Mouse (Mus musculus) liver, embryonic 14.5 days (tissue): ENCODE measurements around the gene Fam222b. TPM values are rescaled to one million over a fixed set of nuclear protein-coding genes. Genes with fewer than 3 reads are reported as not detected.

ENCODE experiments used
- ATAC-seq: fragments of 200-750 bp; cut with Nextera tagmentation; 2 replicates; pipeline ENCODE4 v1.8.0; 2017; ENCODE audit warnings: moderate number of reproducible peaks, mild to moderate bottlenecking, moderate library complexity; ENCODE audit not compliant: insufficient read depth
- DNase-seq, 3 experiments: peaks; one replicate each; pipeline ENCODE4 v3.0.0-alpha.2; 2012 to 2013; ENCODE audit warnings: low read depth in 3 of 3, low spot score in 3 of 3
- H3K27ac ChIP-seq: fragments of 300-500 bp; sonication (generic); 2 replicates; pipeline ENCODE4 v1.5.1; 2014; ENCODE audit warnings: moderate library complexity, mild to moderate bottlenecking, control low read depth, inconsistent platforms
- H3K27me3 ChIP-seq: fragments of 300-500 bp; sonication (generic); 2 replicates; pipeline ENCODE4 v1.6.1; 2014; ENCODE audit warnings: mild to moderate bottlenecking, low read length, moderate library complexity; ENCODE audit not compliant: control insufficient read depth, insufficient read depth
- H3K36me3 ChIP-seq: fragments of 300-500 bp; sonication (generic); replicated peaks from 2 replicates; pipeline ENCODE4 v1.6.1; 2014; ENCODE audit warnings: low read depth; ENCODE audit not compliant: control insufficient read depth, insufficient read depth
- H3K4me1 ChIP-seq, 2 experiments: fragments of 200-500 bp in 1 of 2; fragments of 300-500 bp in 1 of 2; sonication (generic) in 1 of 2; replicated peaks; 2 replicates each; pipeline ENCODE4 v1.6.1; 2012 to 2014; ENCODE audit warnings: antibody characterized with exemption in 1 of 2, inconsistent platforms in 1 of 2, low read length in 1 of 2; ENCODE audit not compliant: control insufficient read depth in 2 of 2, insufficient read depth in 2 of 2
- H3K4me2 ChIP-seq: fragments of 300-500 bp; sonication (generic); 2 replicates; pipeline ENCODE4 v1.6.1; 2014; ENCODE audit warnings: low read depth, mild to moderate bottlenecking, control low read depth, moderate library complexity
- H3K4me3 ChIP-seq, 2 experiments: fragments of 200-500 bp in 1 of 2; fragments of 300-500 bp in 1 of 2; sonication (generic) in 1 of 2; 2 replicates each; pipeline ENCODE4 v1.5.1; 2012 to 2014; ENCODE audit warnings: low read depth in 2 of 2, low read length in 2 of 2, mild to moderate bottlenecking in 2 of 2, control low read depth in 1 of 2, inconsistent platforms in 1 of 2, moderate library complexity in 1 of 2; ENCODE audit not compliant: insufficient read depth in 1 of 2
- H3K9ac ChIP-seq: fragments of 300-500 bp; sonication (generic); replicated peaks from 2 replicates; pipeline ENCODE4 v1.6.1; 2014; ENCODE audit warnings: mild to moderate bottlenecking, control low read depth, moderate library complexity
- H3K9me3 ChIP-seq: fragments of 300-500 bp; sonication (generic); 2 replicates; pipeline ENCODE4 v1.6.1; 2016; ENCODE audit warnings: low read length, mixed read lengths; ENCODE audit not compliant: control insufficient read depth
- CTCF ChIP-seq: IDR thresholded peaks from 2 replicates; pipeline ENCODE4 v1.5.1; 2016; ENCODE audit warnings: antibody characterized with exemption, low read depth, control low read depth
- EP300 ChIP-seq: IDR thresholded peaks from 2 replicates; pipeline ENCODE4 v1.6.1; 2016; ENCODE audit warnings: antibody characterized with exemption, low read depth
- WGBS: fragments of 180-500 bp; shearing (Covaris S2); extraction: QIAGEN DNeasy Blood & Tissue Kit; methylation state at CpG from one replicate; pipeline ENCODE4 v1.1.7; 2014; ENCODE audit not compliant: insufficient replicate concordance; 5-methylcytosine and 5-hydroxymethylcytosine counted together
- polyA plus RNA-seq, 2 experiments: library from polyadenylated mRNA; depleted of rRNA in 1 of 2; stranded (reverse) in 1 of 2; unstranded in 1 of 2; fragments of >200 nt; fragmentation: Nextera tagmentation in 1 of 2; extraction: Ambion mirVana in 1 of 2; gene quantifications; 2 replicates each; pipeline versions ENCODE4 v1.2.1 to v1.2.3; 2012 to 2014

Fam222b gene
- polyA plus RNA-seq, 2 experiments = 2.5 to 3.8 TPM

- DNase-seq = no peak
- 55% methylated on average over 4 of the region's 4 CpGs for WGBS
Measured at GRCm38 (mm10) chr11:78161968-78162367, 67.5 kb downstream of the Fam222b start.

GRCm38 (mm10) chr11:78162504-78162903 lies 68.0 kb downstream of the Fam222b start:
- H3K9ac ChIP-seq = no peak overlapping the region; the same call in 1 of the 2 replicates
- ATAC-seq = no peak
- WGBS = 77% methylated on average over 6 of the region's 6 CpGs
- no peak overlapping the region for H3K4me3 ChIP-seq
- no peak for TF ChIP-seq EP300
- TF ChIP-seq CTCF = no peak
- H3K4me2 ChIP-seq = peak overlapping the region; percentile 98
- H3K27me3 ChIP-seq = no peaks in the 10 kb centered on the region
- H3K4me1 ChIP-seq = peaks cover 22 to 23% of the 10 kb centered on the region in 2 experiments
- H3K36me3 ChIP-seq = peaks cover 36% of the 10 kb centered on the region
- H3K27ac ChIP-seq = no peak overlapping the region
- no peaks in the 10 kb centered on the region for H3K9me3 ChIP-seq
- DNase-seq = no peak

More at GRCm38 (mm10) chr11:78161968-78162367, 67.5 kb downstream of the Fam222b start:
- no peak for ATAC-seq
- TF ChIP-seq CTCF (no peak), EP300 (no peak)
- Histone ChIP-seq H3K27ac (no peak overlapping the region; the same call in 1 of the 2 replicates), H3K27me3 (no peaks in the 10 kb centered on the region), H3K9me3 (no peaks in the 10 kb centered on the region), H3K4me2 (peak overlapping the region; percentile 98; the same call in 1 of the 2 replicates), H3K9ac (no peak overlapping the region), H3K4me3 (no peak overlapping the region), H3K36me3 (peaks cover 36% of the 10 kb centered on the region), H3K4me1 (peaks cover 20 to 22% of the 10 kb centered on the region in 2 experiments)

GRCm38 (mm10) chr11:78163045-78163444 lies 68.6 kb downstream of the Fam222b start:
- H3K27me3 ChIP-seq = no peaks in the 10 kb centered on the region
- DNase-seq (no peak), ATAC-seq (no peak)
- H3K9ac ChIP-seq = peak overlapping the region; percentile 95
- TF ChIP-seq CTCF (no peak), EP300 (no peak)
- peak overlapping the region; percentile 85 to 93 for H3K4me3 ChIP-seq
- H3K36me3 ChIP-seq = peaks cover 33% of the 10 kb centered on the region
- no peaks in the 10 kb centered on the region for H3K9me3 ChIP-seq
- peaks cover 27 to 28% of the 10 kb centered on the region in 2 experiments for H3K4me1 ChIP-seq
- WGBS = 76% methylated on average over 2 of the region's 2 CpGs
- H3K27ac ChIP-seq = no peak overlapping the region
- H3K4me2 ChIP-seq = peak overlapping the region; percentile 98

GRCm38 (mm10) chr11:78163681-78164603 lies 69.5 kb downstream of the Fam222b start:
- Histone ChIP-seq H3K27me3 (no peaks in the 10 kb centered on the region), H3K4me2 (peak overlapping the region; percentile 98), H3K9ac (peak overlapping the region; percentile 95), H3K27ac (peak overlapping the region; percentile 70), H3K4me1 (peaks cover 36 to 37% of the 10 kb centered on the region in 2 experiments), H3K4me3 (peak overlapping the region; percentile 85 to 93), H3K36me3 (peaks cover 24% of the 10 kb centered on the region), H3K9me3 (no peaks in the 10 kb centered on the region)
- DNase-seq (no peak), ATAC-seq (no peak)
- no peak for TF ChIP-seq CTCF
- 2% methylated on average over 22 of the region's 22 CpGs for WGBS

- peaks cover 42 to 43% of the 10 kb centered on the region in 2 experiments for H3K4me1 ChIP-seq
- TF ChIP-seq CTCF (no peak), EP300 (no peak)
- DNase-seq (no peak), ATAC-seq (no peak)
- H3K9ac ChIP-seq = peak overlapping the region; percentile 95
- H3K4me2 ChIP-seq = peak overlapping the region; percentile 98
- H3K9me3 ChIP-seq = no peaks in the 10 kb centered on the region
- under 1% methylated on average over 14 of the region's 14 CpGs for WGBS
- H3K27me3 ChIP-seq = no peaks in the 10 kb centered on the region
- peak overlapping the region; percentile 85 to 93 for H3K4me3 ChIP-seq
- H3K36me3 ChIP-seq = peaks cover 22% of the 10 kb centered on the region
- peak overlapping the region; percentile 70 for H3K27ac ChIP-seq
Measured at GRCm38 (mm10) chr11:78164604-78164923, 70.1 kb downstream of the Fam222b start.
